Mouse (Mus musculus): Measurements from ENCODE around the gene 4933421I07Rik.

The 4933421I07Rik gene

GRCm38 (mm10) chr7:42447850-42448249, at the start of gene 4933421I07Rik:
4933421I07Rik (minus strand) TSS chr7:42448120.
- no peak for DNase-seq (ENCODE audit: low read depth)

GRCm38 (mm10) chr7:42497356-42497755, 49.4 kb upstream of the 4933421I07Rik start:
- no peak for DNase-seq (ENCODE audit: low read depth)

- DNase-seq (ENCODE audit: low read depth): no peak
These were observed 48.3 kb upstream of the 4933421I07Rik start for GRCm38 (mm10) chr7:42496202-42496601.

- DNase-seq (ENCODE audit: low read depth): peak; percentile 2
These were observed 42.9 kb upstream of the 4933421I07Rik start for GRCm38 (mm10) chr7:42490859-42491258.

GRCm38 (mm10) chr7:42490358-42490757, 42.4 kb upstream of the 4933421I07Rik start:
- no peak for DNase-seq (ENCODE audit: low read depth)

- no peak for DNase-seq (ENCODE audit: low read depth)
These were observed 6.7 kb upstream of the 4933421I07Rik start for GRCm38 (mm10) chr7:42454640-42455039.

- no peak for DNase-seq (ENCODE audit: low read depth)
These were observed 2.7 kb upstream of the 4933421I07Rik start for GRCm38 (mm10) chr7:42450618-42451017.

GRCm38 (mm10) chr7:42447352-42447751, 568 bp downstream of the 4933421I07Rik start:
- no peak for DNase-seq (ENCODE audit: low read depth)
